Mouse (Mus musculus) kidney, embryonic 16.5 days (tissue): ENCODE data around the gene Gm7298. TPM values are rescaled to one million over a fixed set of nuclear protein-coding genes. Genes with fewer than 3 reads are reported as not detected.
"Not testable (repeated sequence)": the region's sequence is repeated elsewhere in the genome, so short reads cannot be mapped to it uniquely, and the experiment has no call there.

Source experiments
- ATAC-seq: fragments of 200-750 bp; cut with Nextera tagmentation; 2 replicates; pipeline ENCODE4 v1.8.0; 2017; ENCODE audit warnings: moderate TSS enrichment; ENCODE audit not compliant: low FRiP score, low TSS enrichment
- H3K27ac ChIP-seq: fragments of 300-500 bp; sonication (generic); 2 replicates; pipeline ENCODE4 v1.5.1; 2014; ENCODE audit warnings: low read length
- H3K27me3 ChIP-seq: fragments of 300-500 bp; sonication (generic); 2 replicates; pipeline ENCODE4 v1.6.1; 2014; ENCODE audit warnings: low read length, control low read depth, mixed read lengths; ENCODE audit not compliant: insufficient read depth
- H3K36me3 ChIP-seq: fragments of 300-500 bp; sonication (generic); 2 replicates; pipeline ENCODE4 v1.6.1; 2014; ENCODE audit warnings: low read length, control low read depth, mixed read lengths; ENCODE audit not compliant: insufficient read depth
- H3K4me1 ChIP-seq: fragments of 300-500 bp; sonication (generic); 2 replicates; pipeline ENCODE4 v1.6.1; 2014; ENCODE audit warnings: low read length, control low read depth, mixed read lengths; ENCODE audit not compliant: insufficient read depth
- H3K4me2 ChIP-seq: fragments of 300-500 bp; sonication (generic); replicated peaks from 2 replicates; pipeline ENCODE4 v1.6.1; 2014; ENCODE audit warnings: low read depth, low read length
- H3K4me3 ChIP-seq: fragments of 300-500 bp; sonication (generic); 2 replicates; pipeline ENCODE4 v1.5.1; 2014; ENCODE audit warnings: mild to moderate bottlenecking, low read length
- H3K9ac ChIP-seq: fragments of 300-500 bp; sonication (generic); replicated peaks from 2 replicates; pipeline ENCODE4 v1.6.1; 2014; ENCODE audit warnings: low read length
- H3K9me3 ChIP-seq: fragments of 300-500 bp; sonication (generic); 2 replicates; pipeline ENCODE4 v1.6.1; 2016; ENCODE audit warnings: low read length, control low read depth
- WGBS: fragments of 180-500 bp; shearing (Covaris S2); extraction: QIAGEN DNeasy Blood & Tissue Kit; methylation state at CpG from one replicate; pipeline ENCODE4 v1.1.7; 2014; 5-methylcytosine and 5-hydroxymethylcytosine counted together
- polyA plus RNA-seq: library from polyadenylated mRNA; unstranded; fragments of >200 nt; fragmentation: Nextera tagmentation; extraction: Ambion mirVana; gene quantifications from 2 replicates; pipeline ENCODE4 v1.2.1, GENCODE M21; 2015

Gm7298 gene
- not detected in 2 replicates for polyA plus RNA-seq

- no peak for ATAC-seq
- no peak within 1 kb of the TSS for H3K27ac ChIP-seq
These were observed at the start of gene Gm7298 for GRCm38 (mm10) chr6:121732632-121733031. Gene Gm7298 (plus strand): TSS chr6:121732932.

GRCm38 (mm10) chr6:121828034-121828433 is 95.3 kb downstream of the Gm7298 start:
- Histone ChIP-seq H3K4me3 (no peak overlapping the region), H3K4me2 (no peak overlapping the region), H3K9ac (no peak overlapping the region), H3K27ac (no peak overlapping the region), H3K27me3 (no peaks in the 10 kb centered on the region), H3K4me1 (no peaks in the 10 kb centered on the region), H3K9me3 (no peaks in the 10 kb centered on the region), H3K36me3 (no peaks in the 10 kb centered on the region)
- no peak for ATAC-seq
- 76% methylated on average over 4 of the region's 4 CpGs for WGBS

More at GRCm38 (mm10) chr6:121732632-121733031, at the start of gene Gm7298:
- Histone ChIP-seq H3K9ac (no peak within 1 kb of the TSS), H3K4me2 (no peak within 1 kb of the TSS), H3K4me3 (no peak within 1 kb of the TSS), H3K27me3 (no peaks in the 10 kb centered on the region), H3K9me3 (no peaks in the 10 kb centered on the region), H3K4me1 (no peaks in the 10 kb centered on the region), H3K36me3 (no peaks in the 10 kb centered on the region)
- WGBS = 39% methylated on average over 3 of the region's 3 CpGs

GRCm38 (mm10) chr6:121836361-121836760 is 103.6 kb downstream of the Gm7298 start:
- H3K9ac ChIP-seq = no peak overlapping the region
- no peak overlapping the region for H3K4me2 ChIP-seq
- no peaks in the 10 kb centered on the region for H3K4me1 ChIP-seq
- ATAC-seq = no peak
- no peak overlapping the region for H3K4me3 ChIP-seq
- no peak overlapping the region for H3K27ac ChIP-seq
- H3K36me3 ChIP-seq = no peaks in the 10 kb centered on the region
- H3K9me3 ChIP-seq = 0 out of 2 replicates have a peak, but pooled peaks cover 2% of the 10 kb centered on the region
- WGBS = 81% methylated on average over 1 of the region's 1 CpGs
- no peaks in the 10 kb centered on the region for H3K27me3 ChIP-seq

GRCm38 (mm10) chr6:121838271-121838670 is 105.5 kb downstream of the Gm7298 start, which contains the start of gene Mug1:
Gene Mug1 (plus strand): TSS chr6:121838541.
- H3K4me1 ChIP-seq, H3K9me3 ChIP-seq, H3K27me3 ChIP-seq, ATAC-seq, H3K27ac ChIP-seq, H3K9ac ChIP-seq, H3K4me3 ChIP-seq, H3K4me2 ChIP-seq, H3K36me3 ChIP-seq: not testable (repeated sequence)
- WGBS = 70% methylated on average over 4 of the region's 4 CpGs

Other genes starting within 250 kb of the Gm7298 start
- 0.94 and 1.2 TPM in 2 replicates for gene A2m, start 97.6 kb upstream of the Gm7298 start, polyA plus RNA-seq
- not detected in 2 replicates for gene Mug1, start 105.6 kb downstream of the Gm7298 start, polyA plus RNA-seq